Mouse (Mus musculus): Measurements from ENCODE around the gene Lcn11.
"Not testable (repeated sequence)": the region's sequence is repeated elsewhere in the genome, so short reads cannot be mapped to it uniquely, and the experiment has no call there.

The Lcn11 gene

DNA sequence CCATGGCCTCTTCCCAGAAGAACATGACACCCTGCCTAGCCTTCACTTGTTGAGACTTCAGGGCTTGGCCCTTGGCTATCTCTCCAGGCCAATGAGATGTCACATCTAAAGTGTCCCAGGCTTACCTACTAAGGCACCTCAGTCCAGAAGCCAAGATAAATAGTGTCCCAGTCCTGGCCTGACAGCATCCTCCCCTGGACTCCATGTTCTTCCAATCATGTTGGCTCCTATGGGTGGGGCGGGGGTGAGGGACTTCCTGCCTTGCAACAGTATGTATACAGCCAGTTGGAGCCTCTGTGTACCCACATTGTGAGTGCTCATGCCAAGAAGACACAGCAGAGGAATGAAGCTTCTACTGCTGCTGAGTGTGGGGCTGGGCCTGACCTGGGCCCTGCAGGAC is at the start of gene Lcn11:
TSS of gene Lcn11 (plus strand) at position 301 of the 400 bp plus-strand sequence.
- DNase-seq, result no peak

DNA sequence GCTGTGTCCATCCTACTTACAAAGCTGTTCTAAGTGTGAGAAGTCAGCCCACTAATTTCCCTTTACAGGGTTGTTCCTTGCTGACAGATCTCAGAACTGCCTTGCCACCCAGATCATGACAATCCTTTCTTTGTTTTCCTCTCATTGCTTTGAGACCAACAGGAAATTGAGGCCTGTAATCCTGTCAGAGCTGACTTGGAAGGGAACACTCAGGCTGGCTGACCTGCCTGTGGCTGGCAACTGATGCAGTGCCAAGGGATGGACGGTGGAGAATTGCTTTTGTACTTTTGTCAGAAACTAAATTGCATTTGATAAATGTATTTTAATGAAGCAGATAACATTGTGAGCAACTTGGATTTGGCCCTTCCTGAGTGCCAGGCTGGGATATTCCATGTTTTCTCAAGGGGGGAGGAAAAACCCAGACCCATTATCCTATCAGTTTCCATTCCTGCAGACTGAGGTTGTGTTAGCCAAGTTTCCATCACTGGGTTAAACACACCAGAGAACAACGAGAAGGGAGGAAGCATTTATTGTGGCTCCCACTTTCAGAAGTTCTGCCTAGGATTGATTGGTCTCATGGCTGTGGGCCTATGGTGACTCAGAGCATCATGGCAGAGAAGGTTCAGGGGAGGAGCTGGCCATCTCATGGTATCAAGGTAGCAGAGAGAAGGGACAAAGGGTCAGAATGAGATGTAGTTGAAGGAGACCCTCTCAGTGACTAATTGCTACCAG is 43.5 kb upstream of the Lcn11 start:
- DNase-seq, result no peak

DNA sequence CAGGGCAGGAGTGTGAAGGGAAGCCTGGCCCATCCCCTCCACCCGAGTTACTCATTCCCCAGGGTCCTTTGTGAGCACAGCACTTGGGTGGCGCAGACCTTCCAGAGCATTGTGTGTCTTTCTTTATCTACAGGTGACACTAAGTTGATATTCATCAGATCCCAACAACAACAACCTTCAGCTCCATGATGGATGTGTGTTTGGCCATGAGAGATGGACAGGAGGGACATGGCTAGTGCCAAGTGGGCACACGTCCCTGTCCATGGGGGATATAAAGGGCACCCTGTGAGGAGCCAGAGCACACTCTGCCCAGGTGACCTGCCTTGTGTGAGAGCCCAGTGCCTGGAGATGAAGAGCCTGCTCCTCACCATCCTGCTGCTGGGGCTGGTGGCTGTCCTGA is 40.1 kb upstream of the Lcn11 start, which contains the start of gene Obp2b:
TSS of gene Obp2b (plus strand) at position 301 of the 400 bp plus-strand sequence.
- DNase-seq, result not testable (repeated sequence)

DNA sequence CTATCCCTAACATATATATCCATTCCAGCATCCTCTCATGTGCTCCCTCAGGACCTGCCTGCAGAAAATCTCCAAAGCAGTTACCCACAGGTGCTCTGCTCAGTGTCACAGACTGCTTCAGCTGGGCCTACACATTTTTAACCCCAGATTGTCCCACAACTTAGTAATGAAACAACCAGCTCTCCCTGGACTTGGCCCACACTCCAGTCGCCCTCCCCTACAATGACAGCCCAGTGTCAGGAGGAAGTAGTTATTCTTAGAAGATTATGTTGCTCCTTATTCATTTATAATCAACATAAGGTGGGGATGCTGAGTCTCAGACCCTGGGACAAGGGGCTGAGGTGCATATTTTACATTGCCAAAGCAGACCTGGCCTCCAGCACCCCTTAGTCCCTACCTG is 35.1 kb upstream of the Lcn11 start:
- no peak for DNase-seq

DNA sequence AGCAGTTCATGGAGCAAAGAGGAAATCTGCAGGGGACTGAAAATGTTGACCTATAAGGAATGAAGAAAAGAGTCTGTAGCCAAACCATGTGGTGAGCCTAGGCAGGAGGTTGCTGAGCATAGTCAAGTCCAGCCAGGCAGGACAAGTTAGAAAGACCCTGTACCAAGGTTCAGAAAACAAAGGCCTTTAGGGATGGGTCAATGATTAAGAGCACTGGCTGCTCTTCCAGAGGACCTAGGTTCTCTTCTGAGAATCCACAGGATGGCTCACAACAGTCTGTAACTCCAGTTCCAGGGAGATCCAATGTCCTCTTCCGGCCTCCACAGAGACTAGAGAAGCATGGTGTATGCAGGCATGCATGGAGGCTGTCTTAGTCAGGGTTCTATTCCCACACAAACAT is 22.6 kb upstream of the Lcn11 start:
- DNase-seq, result no peak

DNA sequence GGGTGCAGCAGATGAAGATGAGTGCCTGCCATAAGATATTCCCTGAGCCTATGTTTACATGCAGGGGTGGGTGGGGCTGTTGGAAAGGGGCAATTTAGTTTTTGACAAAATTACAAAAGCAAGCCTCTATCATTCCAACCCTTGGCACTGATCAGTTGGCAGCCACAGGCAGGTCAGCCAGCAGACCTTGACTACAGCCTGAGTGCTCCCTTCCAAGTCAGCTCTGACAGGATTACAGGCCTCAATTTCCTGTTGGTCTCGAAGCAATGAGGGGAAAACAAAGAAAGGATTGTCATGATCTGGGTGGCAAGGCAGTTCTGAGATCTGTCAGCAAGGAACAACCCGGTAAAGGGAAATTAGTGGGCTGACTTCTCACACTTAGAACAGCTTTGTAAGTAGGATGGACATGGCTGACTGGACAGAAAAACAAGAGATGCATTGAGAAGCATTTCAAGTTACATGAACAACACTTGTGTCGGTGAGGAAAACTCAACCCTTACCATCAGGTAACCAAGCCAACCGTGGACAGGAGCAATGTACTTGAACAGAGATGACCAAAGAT is 18.7 kb upstream of the Lcn11 start:
- no peak for DNase-seq

DNA sequence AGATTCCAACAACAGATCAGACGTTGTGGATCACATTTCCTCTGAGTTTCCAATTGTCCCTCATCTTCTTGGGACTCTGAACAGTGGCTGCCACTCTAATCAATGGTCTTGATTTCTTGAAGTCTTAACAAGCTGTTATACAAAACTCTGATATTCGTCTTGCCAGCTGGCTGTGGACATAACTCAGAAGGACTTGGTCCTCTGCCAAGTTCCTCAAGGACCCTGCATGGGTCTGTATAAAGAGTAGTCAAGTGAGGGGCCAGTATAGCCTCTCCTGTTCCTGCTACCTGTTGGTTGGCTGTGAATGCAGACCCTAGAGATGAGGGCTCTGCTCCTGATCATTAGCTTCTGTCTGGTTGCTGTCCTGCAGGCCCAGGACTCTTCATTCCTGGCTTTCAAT is 11.5 kb upstream of the Lcn11 start, which contains the start of gene Lcn3:
TSS of gene Lcn3 (plus strand) at position 301 of the 400 bp plus-strand sequence.
- DNase-seq, result no peak

DNA sequence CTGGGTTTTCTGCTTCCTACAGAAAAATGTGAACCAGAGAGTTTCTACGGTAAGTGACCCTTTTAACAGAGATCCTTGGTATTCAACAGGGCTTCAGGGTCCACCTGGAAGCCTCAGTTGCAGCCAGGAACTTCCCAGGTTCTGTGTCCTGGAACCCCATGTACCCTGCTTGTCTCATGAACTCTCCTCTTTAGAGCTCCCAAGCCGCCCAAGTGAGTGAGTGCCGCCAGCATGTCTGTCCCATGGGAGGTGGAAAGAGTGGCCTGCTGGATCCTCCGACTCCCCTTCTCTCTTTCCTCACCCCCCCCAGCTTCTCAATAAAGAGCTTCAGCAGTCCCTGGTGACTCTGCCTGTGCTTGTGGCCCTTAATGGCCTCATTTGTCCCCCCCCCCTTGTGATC is 9.1 kb upstream of the Lcn11 start:
- DNase-seq, result no peak

DNA sequence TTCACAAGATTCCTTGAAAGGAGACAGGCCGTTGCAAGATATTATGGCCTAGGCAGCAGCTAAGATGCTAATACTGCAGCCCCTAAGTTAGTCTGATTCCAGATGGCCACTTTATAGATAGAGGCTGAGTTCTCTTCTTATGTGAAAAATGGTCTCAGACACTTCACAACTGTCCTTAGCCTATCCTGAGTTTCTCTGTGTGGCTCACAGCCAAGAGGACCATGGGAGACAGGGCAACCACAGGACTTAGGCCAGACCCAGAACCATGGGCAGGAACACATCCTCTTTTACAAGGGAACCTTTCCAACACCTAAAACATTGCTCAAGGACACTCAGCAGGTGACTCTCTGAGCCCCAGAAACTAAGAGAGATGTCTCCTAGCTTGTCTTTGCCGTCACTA is 3.3 kb upstream of the Lcn11 start:
- no peak for DNase-seq

DNA sequence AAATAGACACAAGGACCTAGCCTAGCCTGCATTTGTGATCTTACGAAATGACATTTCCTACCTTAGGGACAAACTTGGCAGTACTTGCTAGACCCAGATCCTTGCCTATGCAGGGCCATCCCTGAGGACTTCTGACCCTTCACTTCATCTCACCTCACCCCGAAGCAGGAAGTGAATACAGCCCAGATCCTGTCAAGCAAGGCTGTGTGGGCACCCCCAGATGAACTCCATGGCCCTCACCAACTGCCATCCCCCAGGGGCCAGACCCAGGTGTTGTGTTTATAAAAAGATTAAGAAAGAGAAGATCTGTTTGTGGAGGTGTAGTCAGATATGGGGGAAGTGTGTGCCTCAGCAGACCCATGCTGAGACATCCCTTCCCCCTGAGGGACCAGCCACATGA is 2.2 kb upstream of the Lcn11 start:
- DNase-seq, result no peak

DNA sequence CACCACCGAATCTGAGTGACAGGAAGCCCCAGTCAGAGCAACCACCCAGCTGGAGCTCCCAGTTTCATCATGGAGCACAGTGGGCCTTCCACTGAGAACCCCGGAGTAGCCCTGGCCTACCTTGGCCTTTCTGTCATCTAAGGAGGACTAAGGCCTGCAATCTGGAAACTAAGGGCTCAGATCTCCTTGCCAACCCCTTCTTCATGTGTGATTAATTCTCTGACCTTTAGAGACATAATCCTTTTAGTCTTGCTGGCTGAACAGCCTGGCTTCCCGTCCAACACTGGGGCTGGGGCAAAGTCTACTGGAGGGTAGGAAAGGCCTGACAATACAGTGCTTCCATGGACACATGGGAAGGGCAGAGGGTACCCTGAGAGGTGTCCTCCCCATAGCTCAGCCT is 826 bp upstream of the Lcn11 start:
- no peak for DNase-seq

DNA sequence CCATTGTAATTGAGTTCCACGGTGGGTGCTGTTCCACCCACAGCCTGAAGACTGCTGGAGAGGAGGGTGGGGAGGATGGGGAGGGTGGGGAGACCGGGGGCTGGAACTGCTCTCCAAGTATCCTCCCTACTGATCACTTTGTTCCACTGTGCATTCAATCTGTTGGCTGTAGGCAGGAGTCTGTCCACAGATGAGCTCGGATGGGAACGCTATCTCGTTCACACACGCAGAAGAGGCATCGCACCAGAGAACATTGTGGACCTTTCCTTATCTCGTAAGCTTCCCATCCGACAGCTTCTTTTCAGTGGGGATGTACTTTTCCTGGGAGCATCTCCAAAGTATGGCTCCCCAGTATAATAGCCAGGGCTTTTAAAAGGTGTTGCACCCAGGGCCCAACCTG is 2.3 kb downstream of the Lcn11 start:
- DNase-seq, result no peak

DNA sequence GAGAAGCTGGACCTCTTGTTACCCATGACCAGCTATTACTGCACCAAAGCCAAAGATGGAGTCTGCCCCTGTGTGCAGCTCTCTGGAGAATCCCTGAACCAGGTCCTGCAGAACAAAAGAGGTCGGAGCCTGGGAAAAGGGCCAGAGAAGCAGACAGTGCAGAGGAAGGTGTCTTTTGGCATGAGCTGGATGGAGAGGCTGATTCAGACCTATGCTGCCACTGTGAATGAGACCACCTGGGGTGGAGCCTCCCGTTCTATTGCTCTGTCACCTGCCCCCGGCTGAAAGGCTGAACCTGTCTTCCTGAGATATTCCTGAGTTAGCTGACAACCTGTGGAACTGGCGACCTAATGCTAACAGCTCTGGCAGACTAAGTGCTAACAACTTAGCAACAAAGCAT is 4.1 kb downstream of the Lcn11 start:
- DNase-seq, result peak; percentile 49

DNA sequence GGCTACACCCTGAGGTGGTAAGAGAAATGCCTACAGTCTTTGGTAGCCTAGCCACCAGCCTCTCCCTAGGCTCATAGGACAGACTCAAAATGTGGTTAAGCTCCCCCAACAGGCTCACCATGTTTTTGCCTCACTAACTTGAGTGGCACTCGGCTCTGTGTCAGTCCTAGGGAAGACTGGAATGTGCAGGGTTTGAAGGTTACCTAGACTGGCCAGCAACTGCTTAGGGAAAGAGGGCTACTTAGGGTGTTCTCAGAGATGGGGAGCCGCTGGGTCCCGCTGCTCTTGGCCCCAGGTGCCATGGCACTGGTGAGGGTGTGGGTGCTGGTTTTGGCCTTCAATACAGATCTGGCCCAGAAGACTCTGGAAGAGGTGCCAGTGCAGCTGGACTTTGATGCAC is 5.1 kb downstream of the Lcn11 start, which contains the start of gene Gm13539:
TSS of gene Gm13539 (plus strand) at position 301 of the 400 bp plus-strand sequence.
- no peak for DNase-seq

DNA sequence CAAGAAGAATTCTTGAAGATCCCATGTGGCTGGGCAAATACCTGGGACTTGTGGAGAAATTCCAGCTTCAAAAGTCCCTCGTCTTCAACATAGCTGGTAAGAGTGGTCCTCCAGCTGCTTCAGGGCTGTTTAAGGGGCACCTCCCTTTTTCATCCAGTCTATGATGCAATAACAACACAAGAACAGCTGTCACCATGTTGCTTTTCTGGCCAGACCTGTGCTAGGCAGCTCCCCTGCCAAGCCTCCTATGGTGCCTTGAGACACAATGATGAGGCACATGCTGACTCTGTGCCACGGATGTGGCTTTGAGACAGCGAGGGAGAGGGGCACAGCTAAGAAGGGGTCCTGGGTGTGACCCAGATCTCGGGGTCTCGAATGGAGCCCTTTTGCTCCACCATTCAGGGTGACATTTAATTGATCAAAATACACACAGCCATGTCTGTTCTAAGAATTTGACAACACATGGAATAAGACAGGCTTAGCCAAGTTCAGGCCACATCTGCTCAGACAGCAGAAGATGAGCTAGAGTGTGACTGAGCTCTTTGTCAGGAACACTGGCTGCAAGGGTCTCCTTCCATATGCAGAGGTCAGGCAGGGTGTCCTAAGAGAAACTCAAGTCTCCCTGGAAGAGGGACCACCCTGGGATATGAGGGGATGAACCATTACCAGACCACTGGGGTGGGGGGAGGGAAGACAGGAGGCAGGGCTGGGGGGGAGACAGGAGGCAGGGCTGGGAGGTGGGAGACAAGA is 8.9 kb downstream of the Lcn11 start:
- no peak for DNase-seq

DNA sequence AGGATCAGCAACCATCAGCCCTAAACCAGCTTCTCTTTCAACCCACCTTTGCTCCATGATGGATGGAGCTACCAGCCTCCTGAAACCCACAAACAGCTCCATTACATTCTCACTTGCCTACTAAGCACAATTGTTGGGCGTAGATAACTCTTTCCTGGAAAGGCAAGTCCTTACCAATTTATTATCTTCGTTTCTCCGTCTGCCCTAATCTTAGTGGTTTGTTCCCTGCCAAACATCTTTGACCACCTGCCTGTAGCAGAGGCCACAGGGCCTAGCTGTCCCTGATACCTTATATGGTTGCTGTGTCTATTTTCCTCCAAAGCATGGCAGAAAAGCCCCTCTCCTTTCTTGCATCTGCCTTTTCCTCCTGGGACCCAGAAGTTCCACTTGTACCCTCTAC is 12.3 kb downstream of the Lcn11 start:
- DNase-seq, result no peak

DNA sequence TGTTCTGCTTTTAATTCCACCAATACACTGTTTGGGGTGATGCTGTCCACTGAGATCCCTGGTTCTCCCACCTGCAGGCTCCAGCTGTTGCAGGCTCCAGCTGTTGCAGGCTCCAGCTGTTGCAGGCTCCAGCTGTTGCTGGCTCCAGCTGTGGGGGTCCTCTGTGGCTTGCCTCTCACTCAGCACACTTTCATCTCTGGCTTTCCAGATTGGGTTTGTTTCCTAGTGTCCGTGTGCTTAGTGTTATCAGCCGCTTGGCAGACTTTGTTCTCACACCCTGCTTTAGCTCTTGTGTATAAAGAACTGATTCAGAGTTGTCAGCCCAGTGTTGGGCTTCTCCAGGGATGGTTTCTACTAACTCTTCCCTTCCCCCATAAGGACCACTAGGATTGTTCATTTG is 20.8 kb downstream of the Lcn11 start:
- DNase-seq, result no peak

DNA sequence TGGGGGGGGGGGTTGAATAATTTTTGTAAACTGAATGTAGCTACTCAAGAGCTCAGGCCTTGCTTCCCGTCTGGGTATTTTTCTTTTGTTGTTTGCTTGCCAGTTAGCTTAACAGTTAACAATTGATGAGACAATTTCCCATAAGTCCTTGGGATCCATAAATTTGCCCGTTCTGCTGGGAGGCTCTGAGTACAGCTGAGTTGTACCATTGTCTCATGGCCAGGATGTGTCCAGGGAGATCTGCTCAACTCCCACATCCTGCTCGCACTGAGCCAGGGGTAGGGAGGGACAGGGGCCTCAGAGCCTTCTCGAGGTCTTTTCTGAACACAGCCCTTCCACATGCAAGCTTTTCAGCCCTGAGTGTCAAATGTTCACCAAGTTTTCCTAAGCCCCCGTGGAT is 21.2 kb downstream of the Lcn11 start:
- no peak for DNase-seq

DNA sequence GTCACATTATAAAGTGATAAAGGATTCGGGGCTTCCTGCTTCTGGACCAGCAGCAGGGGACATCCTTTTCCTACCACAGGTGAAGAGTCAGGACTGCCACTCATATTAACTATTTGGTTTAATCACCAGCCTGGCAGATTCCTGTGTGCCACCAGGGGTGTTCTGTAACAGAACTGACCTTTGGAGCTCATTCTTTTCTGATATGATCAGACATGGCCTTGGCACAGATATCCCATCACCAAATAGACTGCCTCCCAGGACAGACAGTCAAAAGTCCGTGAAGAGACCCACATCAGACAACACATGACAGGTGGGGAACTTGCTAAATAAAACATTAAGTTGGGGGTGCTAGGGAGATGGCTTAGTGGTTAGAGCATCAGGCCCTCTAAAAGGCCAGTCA is 34.9 kb downstream of the Lcn11 start:
- DNase-seq, result no peak

DNA sequence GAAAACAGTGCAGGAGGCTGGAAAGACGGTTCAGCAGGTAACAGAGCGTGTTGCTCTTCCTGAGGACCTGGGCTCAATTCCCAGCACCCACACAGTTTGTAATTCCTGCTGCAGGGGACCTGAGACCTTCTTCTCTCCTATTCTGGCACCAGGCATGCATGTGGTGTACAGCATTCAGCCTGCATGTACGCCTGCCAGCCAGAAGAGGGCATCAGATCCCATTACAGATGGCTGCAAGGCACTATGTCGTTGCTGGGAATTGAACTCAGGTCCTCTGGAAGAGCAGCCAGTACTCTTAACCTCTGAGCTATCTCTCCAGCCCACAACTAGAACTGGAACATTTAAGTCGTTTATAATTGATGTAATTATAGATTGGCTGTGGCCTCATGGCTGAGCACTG is 36.5 kb downstream of the Lcn11 start:
- DNase-seq, result no peak

DNA sequence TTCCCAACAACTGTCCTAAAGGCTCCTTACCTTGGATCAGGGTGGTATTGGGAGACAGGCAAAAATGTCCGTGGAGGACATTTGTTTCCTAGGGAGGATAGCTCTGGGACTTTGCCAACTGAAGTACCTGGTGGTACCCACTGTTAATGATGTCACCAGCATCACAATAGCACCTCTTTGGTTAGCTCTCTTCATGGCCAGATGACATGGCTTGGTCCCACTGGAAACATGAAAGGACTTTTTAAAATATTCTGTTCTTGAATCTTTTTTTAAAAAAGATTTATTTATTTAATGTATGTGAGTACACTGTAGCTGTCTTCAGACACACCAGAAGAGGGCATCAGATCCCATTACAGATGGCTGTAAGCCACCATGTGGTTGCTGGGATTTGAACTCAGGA is 38.9 kb downstream of the Lcn11 start, which contains the start of gene Glt6d1:
TSS of gene Glt6d1 (minus strand) at position 101 of the 400 bp plus-strand sequence.
- not testable (repeated sequence) for DNase-seq

DNA sequence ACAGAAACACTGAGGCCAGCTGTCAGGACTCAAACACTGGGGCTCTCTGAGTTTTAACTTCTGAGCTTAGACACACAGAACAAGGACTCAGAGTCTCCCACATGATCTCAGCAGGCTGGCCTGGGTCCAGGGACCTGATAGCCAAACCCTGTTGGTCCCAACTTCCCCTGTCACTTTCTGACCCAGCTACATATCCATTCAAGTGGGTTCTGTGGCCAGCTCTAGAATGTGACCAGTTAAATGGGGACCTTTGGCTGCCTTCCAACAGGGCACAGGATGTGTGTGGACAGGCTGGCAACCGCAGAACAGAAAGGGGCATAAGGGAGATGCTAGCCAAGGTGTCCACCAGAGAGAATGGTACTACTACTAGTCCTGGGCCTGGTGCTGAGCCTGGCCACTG is 46.0 kb downstream of the Lcn11 start, which contains the start of gene Lcn9:
TSS of gene Lcn9 (plus strand) at position 348 of the 400 bp plus-strand sequence.
- no peak for DNase-seq

DNA sequence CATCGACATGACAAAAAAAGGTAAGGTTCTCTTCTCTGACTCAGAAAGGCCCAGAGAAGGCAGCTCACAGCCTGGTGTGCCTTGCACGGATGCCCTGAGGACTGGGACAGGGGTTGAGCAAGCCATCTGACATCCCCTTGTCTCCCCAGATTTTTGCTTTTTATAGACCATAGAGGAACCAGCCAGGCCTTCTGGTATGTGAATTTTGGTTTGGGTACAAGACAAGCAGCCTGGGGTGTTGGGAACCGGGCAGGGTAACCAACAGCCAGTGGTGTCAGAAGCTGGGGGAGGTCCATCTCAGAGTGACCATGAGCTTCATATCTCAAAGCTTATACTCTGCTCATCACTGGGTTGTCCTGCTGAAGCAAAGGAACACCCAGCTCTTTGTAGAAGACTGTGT is 47.9 kb downstream of the Lcn11 start:
- DNase-seq, result no peak

Data from cerebellum, adult 9-11 months (tissue).